Mouse (Mus musculus) brain, embryonic 14.5 days (tissue): ENCODE results near the gene Cabs1. TPM values are rescaled to one million over a fixed set of nuclear protein-coding genes. Genes with fewer than 3 reads are reported as not detected.

Experiments
- DNase-seq: peaks from one replicate; pipeline ENCODE4 v3.0.0-alpha.2; 2011; ENCODE audit warnings: low read depth
- CTCF ChIP-seq: fragments of 200-500 bp; IDR thresholded peaks from 2 replicates; pipeline ENCODE4 v1.5.1; 2012; ENCODE audit warnings: inconsistent platforms, mild to moderate bottlenecking, moderate library complexity, borderline replicate concordance; ENCODE audit not compliant: insufficient read depth, insufficient read length; ENCODE audit errors: extremely low read depth
- POLR2A ChIP-seq: fragments of 200-500 bp; IDR thresholded peaks from 2 replicates; pipeline ENCODE4 v1.6.1; 2012; ENCODE audit warnings: mild to moderate bottlenecking, inconsistent platforms, borderline replicate concordance; ENCODE audit not compliant: poor library complexity, insufficient read depth, insufficient read length, severe bottlenecking; ENCODE audit errors: extremely low read depth
- polyA plus RNA-seq: library from polyadenylated mRNA; depleted of rRNA; stranded (reverse); fragments of >200 nt; gene quantifications from 2 replicates; pipeline ENCODE4 v1.2.3, GENCODE M21; 2012; rRNA removed

Gene Cabs1
- polyA plus RNA-seq: not detected in 2 replicates

GRCm38 (mm10) chr5:87979139-87979538 is at the start of gene Cabs1:
Gene Cabs1 (plus strand): TSS chr5:87979439.
- TF ChIP-seq CTCF (no peak), POLR2A (no peak)
- no peak for DNase-seq

GRCm38 (mm10) chr5:87931603-87932002 is 47.6 kb upstream of the Cabs1 start:
- DNase-seq: no peak
- TF ChIP-seq CTCF (no peak), POLR2A (no peak)

GRCm38 (mm10) chr5:87940752-87941151 is 38.5 kb upstream of the Cabs1 start:
- DNase-seq: peak; percentile 34
- TF ChIP-seq POLR2A (no peak), CTCF (no peak)

GRCm38 (mm10) chr5:87942515-87942914 is 36.7 kb upstream of the Cabs1 start:
- TF ChIP-seq CTCF (no peak), POLR2A (no peak)
- peak; percentile 34 for DNase-seq

GRCm38 (mm10) chr5:87951836-87952235 is 27.4 kb upstream of the Cabs1 start:
- no peak for TF ChIP-seq POLR2A
- TF ChIP-seq CTCF: no peak
- DNase-seq: no peak

- TF ChIP-seq POLR2A (no peak), CTCF (no peak)
- DNase-seq: no peak
These were observed 10.0 kb upstream of the Cabs1 start, which contains the start of the genes 2310003L06Rik and Gm28434 for GRCm38 (mm10) chr5:87969201-87969600. Gene 2310003L06Rik (plus strand): TSS chr5:87969459. Gene Gm28434 (plus strand): TSS chr5:87969517.

GRCm38 (mm10) chr5:87982468-87983214 is 3.4 kb downstream of the Cabs1 start:
- peak; percentile 0 for DNase-seq
- TF ChIP-seq CTCF (no peak), POLR2A (no peak)

GRCm38 (mm10) chr5:88002249-88002648 is 23.0 kb downstream of the Cabs1 start, which contains the start of gene Smr3a:
Gene Smr3a (plus strand): TSS chr5:88002549.
- TF ChIP-seq POLR2A: no peak
- TF ChIP-seq CTCF: no peak
- DNase-seq: no peak

GRCm38 (mm10) chr5:88005241-88005640 is 26.0 kb downstream of the Cabs1 start:
- no peak for DNase-seq
- TF ChIP-seq CTCF (no peak), POLR2A (no peak)

Other genes starting within 250 kb of the Cabs1 start
- not detected in 2 replicates for gene Csn1s2a, start 204.9 kb upstream of the Cabs1 start, polyA plus RNA-seq
- not detected in 2 replicates for gene Csn1s2b, start 171.4 kb upstream of the Cabs1 start, polyA plus RNA-seq
- not detected in 2 replicates for gene Prr27, start 153.8 kb upstream of the Cabs1 start, polyA plus RNA-seq
- not detected in 2 replicates for gene Odam, start 94.4 kb upstream of the Cabs1 start, polyA plus RNA-seq
- not detected in 2 replicates for gene Csn3, start 53.9 kb upstream of the Cabs1 start, polyA plus RNA-seq
- gene 2310003L06Rik, start 10.0 kb upstream of the Cabs1 start, polyA plus RNA-seq: not detected in 2 replicates
- not detected in 2 replicates for gene Gm28434, start 9.9 kb upstream of the Cabs1 start, polyA plus RNA-seq
- gene Smr3a, start 23.1 kb downstream of the Cabs1 start, polyA plus RNA-seq: not detected in 2 replicates
- gene Smr2, start 107.1 kb downstream of the Cabs1 start, polyA plus RNA-seq: not detected in 2 replicates
- not detected in 2 replicates for gene Gm11116, start 132.1 kb downstream of the Cabs1 start, polyA plus RNA-seq
- not detected in 2 replicates for gene Gm11115, start 174.7 kb downstream of the Cabs1 start, polyA plus RNA-seq